Mouse (Mus musculus) ovary, postnatal 10 days (tissue): ENCODE data around the gene Rnase12.
"Not testable (repeated sequence)": the region's sequence is repeated elsewhere in the genome, so short reads cannot be mapped to it uniquely, and the experiment has no call there.

Source experiments
- DNase-seq: peaks from one replicate; pipeline ENCODE4 v3.0.0; 2022; ENCODE audit warnings: low spot score

Rnase12 gene

GRCm38 (mm10) chr14:51017256-51017655 is 40.2 kb downstream of the Rnase12 start:
- no peak for DNase-seq

- DNase-seq, result no peak
Observed at GRCm38 (mm10) chr14:51015780-51016179, 41.7 kb downstream of the Rnase12 start.

- DNase-seq, result not testable (repeated sequence)
Observed at GRCm38 (mm10) chr14:51014724-51015123, 42.7 kb downstream of the Rnase12 start.

GRCm38 (mm10) chr14:51009572-51009971 is 47.9 kb downstream of the Rnase12 start:
- no peak for DNase-seq

- no peak for DNase-seq
Observed at GRCm38 (mm10) chr14:51008781-51009180, 48.7 kb downstream of the Rnase12 start.

- DNase-seq, result no peak
Observed at GRCm38 (mm10) chr14:51007914-51008713, 49.3 kb downstream of the Rnase12 start.

GRCm38 (mm10) chr14:51007152-51007801 is 50.2 kb downstream of the Rnase12 start, which contains the start of gene Rnase10:
Gene Rnase10 (plus strand): TSS chr14:51007751.
- no peak for DNase-seq
